Mouse (Mus musculus) erythroblast, embryonic 14.5 days (primary cell): ENCODE measurements around the gene Kmt2e.

Experiments used
- GATA1 ChIP-seq: IDR thresholded peaks from 2 replicates; pipeline ENCODE4 v1.6.1; 2012; ENCODE audit warnings: low read length, inconsistent platforms, mixed read lengths
- TAL1 ChIP-seq: IDR thresholded peaks from 3 replicates; pipeline ENCODE4 v1.6.1; 2012; ENCODE audit warnings: low read length, inconsistent platforms, mixed read lengths

GRCm38 (mm10) chr5:23444411-23444810 is 10.2 kb downstream of the Kmt2e start:
- no peak for TF ChIP-seq TAL1
- no peak; the same call in 1 of the 2 replicates for TF ChIP-seq GATA1
